Mouse (Mus musculus) hindbrain, embryonic 15.5 days (tissue): Measurements from ENCODE around the gene Erg. TPM values are rescaled to one million over a fixed set of nuclear protein-coding genes. Genes with fewer than 3 reads are reported as not detected.

Source experiments
- ATAC-seq: fragments of 200-750 bp; cut with Nextera tagmentation; 2 replicates; pipeline ENCODE4 v1.8.0; 2017; ENCODE audit warnings: low read depth, moderate number of reproducible peaks, moderate TSS enrichment; ENCODE audit not compliant: low FRiP score
- H3K27ac ChIP-seq: fragments of 300-500 bp; sonication (generic); replicated peaks from 2 replicates; pipeline ENCODE4 v1.5.1; 2015; ENCODE audit warnings: mild to moderate bottlenecking, inconsistent platforms
- H3K27me3 ChIP-seq: fragments of 300-500 bp; sonication (generic); 2 replicates; pipeline ENCODE4 v1.6.1; 2015; ENCODE audit warnings: control low read depth, inconsistent platforms
- H3K36me3 ChIP-seq: fragments of 300-500 bp; sonication (generic); 2 replicates; pipeline ENCODE4 v1.6.1; 2015; ENCODE audit warnings: control low read depth, inconsistent platforms
- H3K4me1 ChIP-seq: fragments of 300-500 bp; sonication (generic); replicated peaks from 2 replicates; pipeline ENCODE4 v1.6.1; 2015; ENCODE audit warnings: control low read depth, inconsistent platforms
- H3K4me2 ChIP-seq: fragments of 300-500 bp; sonication (generic); 2 replicates; pipeline ENCODE4 v1.6.1; 2015; ENCODE audit warnings: moderate library complexity, mild to moderate bottlenecking, inconsistent platforms
- H3K4me3 ChIP-seq: fragments of 300-500 bp; sonication (generic); 2 replicates; pipeline ENCODE4 v1.5.1; 2015; ENCODE audit warnings: mild to moderate bottlenecking, inconsistent platforms
- H3K9ac ChIP-seq: fragments of 300-500 bp; sonication (generic); 2 replicates; pipeline ENCODE4 v1.6.1; 2015; ENCODE audit warnings: inconsistent platforms
- H3K9me3 ChIP-seq: fragments of 300-500 bp; sonication (generic); 2 replicates; pipeline ENCODE4 v1.6.1; 2016; ENCODE audit warnings: control low read depth, inconsistent platforms
- WGBS: fragments of 180-500 bp; shearing (Covaris S2); methylation state at CpG from one replicate; pipeline ENCODE4 v1.1.7; 2015; 5-methylcytosine and 5-hydroxymethylcytosine counted together
- polyA plus RNA-seq: library from polyadenylated mRNA; unstranded; fragments of >200 nt; fragmentation: Nextera tagmentation; extraction: Ambion mirVana; gene quantifications from 2 replicates; pipeline ENCODE4 v1.2.1, GENCODE M21; 2015

The Erg gene
- 2.6 and 2.7 TPM in 2 replicates for polyA plus RNA-seq

DNA sequence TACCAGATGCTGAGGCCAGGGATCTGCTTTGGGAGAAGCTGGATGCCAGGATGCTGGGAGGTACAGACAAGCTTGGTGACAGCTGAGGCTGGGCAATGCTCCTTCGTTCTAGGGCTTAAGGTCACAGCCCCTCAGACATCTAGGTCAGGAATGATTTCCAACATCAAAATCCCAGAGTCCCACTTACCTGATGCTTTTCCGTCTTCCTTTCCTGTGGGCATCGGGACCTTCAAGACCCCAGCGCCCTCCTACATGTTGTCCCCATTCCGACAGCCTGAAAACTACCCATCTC, at the start of gene Erg:
TSS of gene Erg (minus strand) at position 283 of the 292 bp plus-strand sequence.
- Histone ChIP-seq H3K27ac (no peak within 1 kb of the TSS), H3K27me3 (peaks cover 30% of the 10 kb centered on the region), H3K4me1 (peaks cover 16% of the 10 kb centered on the region), H3K4me2 (peak within 1 kb of the TSS; percentile 72), H3K9me3 (no peaks in the 10 kb centered on the region), H3K36me3 (no peaks in the 10 kb centered on the region), H3K4me3 (peak within 1 kb of the TSS; percentile 40), H3K9ac (peak within 1 kb of the TSS; percentile 21; the same call in 1 of the 2 replicates)
- WGBS, result 5% methylated on average over 5 of the region's 5 CpGs
- no peak for ATAC-seq

GRCm38 (mm10) chr16:95631816-95632215, 45.4 kb upstream of the Erg start:
- Histone ChIP-seq H3K4me1 (no peaks in the 10 kb centered on the region), H3K9me3 (no peaks in the 10 kb centered on the region), H3K36me3 (no peaks in the 10 kb centered on the region), H3K4me2 (no peak overlapping the region), H3K27me3 (no peaks in the 10 kb centered on the region), H3K9ac (no peak overlapping the region), H3K27ac (no peak overlapping the region), H3K4me3 (no peak overlapping the region)
- WGBS, result 47% methylated on average over 10 of the region's 10 CpGs
- no peak for ATAC-seq

GRCm38 (mm10) chr16:95623876-95624770, 37.7 kb upstream of the Erg start:
- no peak overlapping the region for H3K4me2 ChIP-seq
- H3K9ac ChIP-seq, result no peak overlapping the region
- H3K27ac ChIP-seq, result no peak overlapping the region
- H3K27me3 ChIP-seq, result no peaks in the 10 kb centered on the region
- no peak for ATAC-seq
- no peaks in the 10 kb centered on the region for H3K9me3 ChIP-seq
- no peaks in the 10 kb centered on the region for H3K36me3 ChIP-seq
- H3K4me3 ChIP-seq, result no peak overlapping the region
- 70% methylated on average over 7 of the region's 7 CpGs for WGBS
- no peaks in the 10 kb centered on the region for H3K4me1 ChIP-seq

- H3K4me1 ChIP-seq, result no peaks in the 10 kb centered on the region
- no peak overlapping the region for H3K9ac ChIP-seq
- no peak overlapping the region for H3K27ac ChIP-seq
- H3K36me3 ChIP-seq, result no peaks in the 10 kb centered on the region
- WGBS, result 60% methylated on average over 4 of the region's 4 CpGs
- H3K9me3 ChIP-seq, result no peaks in the 10 kb centered on the region
- no peak for ATAC-seq
- no peak overlapping the region for H3K4me3 ChIP-seq
- no peaks in the 10 kb centered on the region for H3K27me3 ChIP-seq
- H3K4me2 ChIP-seq, result no peak overlapping the region
Measured at GRCm38 (mm10) chr16:95623056-95623455, 36.7 kb upstream of the Erg start.

DNA sequence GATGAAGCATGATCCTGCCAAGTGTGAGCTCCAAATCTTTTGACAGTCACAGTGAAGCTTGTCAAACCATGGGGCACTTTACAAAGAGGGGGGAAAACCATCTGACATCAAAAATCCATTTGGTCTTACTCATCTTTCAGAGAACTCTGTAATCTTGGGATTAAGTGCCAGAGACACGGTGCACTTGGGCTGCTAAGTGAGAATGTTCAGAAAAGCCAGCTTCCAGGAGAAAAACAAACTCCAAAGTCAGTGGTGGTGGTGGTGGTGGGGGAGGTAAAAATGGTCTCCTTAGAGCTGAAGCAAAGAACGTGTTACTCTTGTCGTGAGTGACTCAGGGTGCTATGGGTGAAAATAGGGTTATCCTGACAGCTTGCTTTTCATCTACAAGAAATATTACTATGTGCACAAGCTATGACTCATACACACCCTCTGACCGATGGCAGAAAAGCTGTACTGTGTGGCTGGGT, 33.5 kb upstream of the Erg start:
- ATAC-seq, result no peak
- no peaks in the 10 kb centered on the region for H3K27me3 ChIP-seq
- H3K27ac ChIP-seq, result no peak overlapping the region
- WGBS, result 80% methylated on average over 4 of the region's 4 CpGs
- no peak overlapping the region for H3K4me3 ChIP-seq
- no peak overlapping the region for H3K4me2 ChIP-seq
- H3K9ac ChIP-seq, result no peak overlapping the region
- no peaks in the 10 kb centered on the region for H3K36me3 ChIP-seq
- H3K9me3 ChIP-seq, result no peaks in the 10 kb centered on the region
- no peaks in the 10 kb centered on the region for H3K4me1 ChIP-seq

DNA sequence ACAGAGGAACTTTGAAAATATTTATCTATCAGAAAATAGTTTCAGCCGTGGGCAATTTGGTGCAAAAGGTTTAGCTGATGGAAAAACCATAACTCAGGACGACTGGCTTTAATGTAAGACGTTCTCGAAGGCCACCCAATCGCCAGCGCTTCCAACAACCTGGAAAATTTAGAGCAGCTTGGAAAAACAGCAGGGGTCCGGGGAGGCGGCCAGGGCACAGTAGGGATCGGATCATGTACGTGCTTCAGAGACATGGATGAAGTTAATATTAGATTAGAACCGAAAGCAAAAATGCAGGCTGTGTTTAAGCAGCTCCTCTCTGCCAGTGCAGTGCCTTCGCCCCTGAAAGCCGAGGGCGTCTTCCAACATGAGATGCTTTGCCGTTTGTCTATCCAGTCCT, 31.8 kb upstream of the Erg start:
- Histone ChIP-seq H3K4me3 (no peak overlapping the region), H3K9ac (no peak overlapping the region), H3K27me3 (no peaks in the 10 kb centered on the region), H3K9me3 (no peaks in the 10 kb centered on the region), H3K4me1 (no peaks in the 10 kb centered on the region), H3K27ac (no peak overlapping the region), H3K4me2 (no peak overlapping the region), H3K36me3 (no peaks in the 10 kb centered on the region)
- no peak for ATAC-seq
- WGBS, result 62% methylated on average over 15 of the region's 15 CpGs

DNA sequence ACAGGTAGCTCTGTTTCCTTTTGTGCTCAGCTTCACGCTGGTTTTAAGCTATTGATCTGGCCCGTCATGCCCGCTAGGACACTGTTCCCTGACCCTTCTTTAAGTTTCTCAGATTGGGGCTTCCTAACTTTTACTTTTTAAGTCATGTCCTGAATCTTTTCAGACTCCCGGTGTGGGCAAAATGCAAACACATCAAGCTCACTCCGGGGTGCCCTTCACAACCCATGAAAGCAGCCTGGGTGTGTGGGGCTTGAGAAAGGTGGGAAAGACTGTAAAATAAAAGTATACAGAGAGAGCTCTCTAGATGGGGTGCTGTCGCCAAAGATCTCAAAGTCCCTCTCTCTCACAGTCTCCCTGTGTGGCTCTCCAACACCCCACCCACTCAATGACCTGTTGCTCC, 31.3 kb upstream of the Erg start:
- Histone ChIP-seq H3K36me3 (no peaks in the 10 kb centered on the region), H3K4me2 (no peak overlapping the region), H3K27ac (no peak overlapping the region), H3K4me1 (no peaks in the 10 kb centered on the region), H3K9ac (no peak overlapping the region), H3K4me3 (no peak overlapping the region), H3K9me3 (no peaks in the 10 kb centered on the region), H3K27me3 (no peaks in the 10 kb centered on the region)
- 32% methylated on average over 6 of the region's 6 CpGs for WGBS
- ATAC-seq, result no peak

DNA sequence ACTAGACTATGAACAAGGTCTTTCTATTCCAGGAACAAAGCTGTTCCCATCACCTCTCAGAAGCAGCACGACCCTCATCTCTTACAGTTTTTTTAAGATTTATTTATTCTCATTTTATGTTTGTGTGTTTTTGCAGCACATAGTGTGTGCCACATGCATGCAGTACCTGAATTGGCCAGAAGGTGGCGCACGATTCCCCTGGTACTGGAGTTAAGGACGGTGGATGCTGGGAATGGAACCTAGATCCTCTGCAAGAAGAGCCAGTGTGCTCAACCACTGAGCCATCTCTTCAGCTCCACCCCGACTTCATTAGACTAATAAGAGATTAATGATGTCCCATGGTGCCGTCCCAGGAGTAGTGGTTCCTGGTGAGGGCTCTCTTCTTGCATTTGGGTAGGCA, 29.2 kb upstream of the Erg start:
- H3K4me3 ChIP-seq, result no peak overlapping the region
- H3K9ac ChIP-seq, result no peak overlapping the region
- no peaks in the 10 kb centered on the region for H3K9me3 ChIP-seq
- no peak for ATAC-seq
- no peaks in the 10 kb centered on the region for H3K36me3 ChIP-seq
- 36% methylated on average over 6 of the region's 6 CpGs for WGBS
- H3K4me1 ChIP-seq, result no peaks in the 10 kb centered on the region
- no peak overlapping the region for H3K27ac ChIP-seq
- H3K4me2 ChIP-seq, result no peak overlapping the region
- H3K27me3 ChIP-seq, result no peaks in the 10 kb centered on the region

- Histone ChIP-seq H3K9me3 (no peaks in the 10 kb centered on the region), H3K27me3 (no peaks in the 10 kb centered on the region), H3K4me1 (no peaks in the 10 kb centered on the region), H3K4me3 (no peak overlapping the region), H3K4me2 (no peak overlapping the region), H3K9ac (no peak overlapping the region), H3K27ac (no peak overlapping the region), H3K36me3 (no peaks in the 10 kb centered on the region)
- ATAC-seq, result no peak
- 86% methylated on average over 2 of the region's 2 CpGs for WGBS
Measured at GRCm38 (mm10) chr16:95614482-95614881, 28.1 kb upstream of the Erg start.

- Histone ChIP-seq H3K9me3 (no peaks in the 10 kb centered on the region), H3K9ac (no peak overlapping the region), H3K36me3 (no peaks in the 10 kb centered on the region), H3K27me3 (no peaks in the 10 kb centered on the region), H3K4me1 (no peaks in the 10 kb centered on the region), H3K27ac (no peak overlapping the region), H3K4me2 (no peak overlapping the region), H3K4me3 (no peak overlapping the region)
- no peak for ATAC-seq
- 87% methylated on average over 20 of the region's 20 CpGs for WGBS
Measured at GRCm38 (mm10) chr16:95611982-95612746, 25.8 kb upstream of the Erg start.

- Histone ChIP-seq H3K4me3 (no peak overlapping the region), H3K9me3 (no peaks in the 10 kb centered on the region), H3K27me3 (no peaks in the 10 kb centered on the region; the same call in 1 of the 2 replicates), H3K4me2 (no peak overlapping the region), H3K9ac (no peak overlapping the region), H3K36me3 (no peaks in the 10 kb centered on the region), H3K27ac (no peak overlapping the region), H3K4me1 (no peaks in the 10 kb centered on the region)
- WGBS, result 77% methylated on average over 7 of the region's 7 CpGs
- ATAC-seq, result no peak
Measured at GRCm38 (mm10) chr16:95608624-95609023, 22.2 kb upstream of the Erg start.

GRCm38 (mm10) chr16:95605304-95605703, 18.9 kb upstream of the Erg start:
- H3K36me3 ChIP-seq, result no peaks in the 10 kb centered on the region
- no peak overlapping the region for H3K4me2 ChIP-seq
- peaks cover 9% of the 10 kb centered on the region; the same call in 1 of the 2 replicates for H3K4me1 ChIP-seq
- H3K4me3 ChIP-seq, result no peak overlapping the region
- no peaks in the 10 kb centered on the region for H3K9me3 ChIP-seq
- ATAC-seq, result no peak
- WGBS, result 33% methylated on average over 7 of the region's 7 CpGs
- no peaks in the 10 kb centered on the region; the same call in 1 of the 2 replicates for H3K27me3 ChIP-seq
- no peak overlapping the region for H3K27ac ChIP-seq
- H3K9ac ChIP-seq, result no peak overlapping the region
